ENCODE assay signal across 22 mouse cellular contexts in the genomic region with DNA sequence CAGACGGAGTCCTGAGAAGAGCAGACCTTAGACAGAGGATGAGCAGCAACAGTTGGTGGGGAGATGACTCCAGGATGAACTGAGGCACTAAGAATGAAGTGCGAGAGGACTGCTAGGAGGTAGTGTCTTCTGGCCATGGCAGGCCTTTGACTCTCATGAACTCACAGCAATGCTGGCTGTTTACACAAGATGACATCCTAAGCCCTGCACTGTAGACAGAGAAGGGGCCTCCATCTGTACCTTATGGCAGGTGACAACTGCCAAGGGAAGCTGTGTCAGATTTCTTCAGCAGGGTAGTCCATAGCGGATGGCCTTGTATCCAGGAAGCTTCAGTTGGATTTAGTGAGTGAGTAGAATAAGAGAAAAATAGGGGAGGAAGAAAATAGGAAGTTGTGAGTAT.
"Had no signal": no experiment of that assay in that cellular context is flagged by ENCODE, and none has a peak within 500 bp of the region (broad histone marks: within the 10 kb centered on the region; RNA-seq: fewer than 3 reads in every experiment).

No protein-coding gene starts in this region.

- H3K4me3 ChIP-seq: heart, embryonic 10.5 days; heart, embryonic 12.5 days; hindbrain, embryonic 12.5 days; intestine, embryonic 15.5 days; layer of hippocampus, adult 2 months; left cerebral cortex, adult 2 months; limb, embryonic 10.5 days; limb, embryonic 12.5 days; liver, embryonic 13.5 days; liver, embryonic 15.5 days had no signal

- H3K36me3 ChIP-seq: heart, embryonic 10.5 days; heart, embryonic 12.5 days; hindbrain, embryonic 12.5 days; intestine, embryonic 15.5 days; limb, embryonic 10.5 days; limb, embryonic 12.5 days; liver, embryonic 13.5 days; liver, embryonic 15.5 days had no signal

- H3K27me3 ChIP-seq: heart, embryonic 12.5 days; intestine, embryonic 15.5 days; limb, embryonic 12.5 days; liver, embryonic 13.5 days; liver, embryonic 15.5 days had no signal

- H3K27ac ChIP-seq: heart, embryonic 10.5 days; hindbrain, embryonic 12.5 days; hindbrain, embryonic 14.5 days; intestine, embryonic 15.5 days; layer of hippocampus, adult 2 months; limb, embryonic 10.5 days; limb, embryonic 12.5 days; liver, embryonic 13.5 days; liver, embryonic 15.5 days had no signal

- H3K9me3 ChIP-seq: heart, embryonic 10.5 days; heart, embryonic 12.5 days; hindbrain, embryonic 12.5 days; intestine, embryonic 15.5 days; limb, embryonic 10.5 days; limb, embryonic 12.5 days; liver, embryonic 13.5 days; liver, embryonic 15.5 days had no signal

- DNase-seq: gastrocnemius, postnatal 14 days; gastrocnemius, postnatal 36 days; heart, adult 18-20 months; heart, postnatal 10 days; heart, postnatal 36 days; kidney, adult 18-20 months; kidney, adult 8-10 months; kidney, postnatal 10 days; kidney, postnatal 25 days; kidney, postnatal 4 days; liver; liver, embryonic 13.5 days had no signal

- H3K4me1 ChIP-seq: heart, embryonic 10.5 days; heart, embryonic 12.5 days; intestine, embryonic 15.5 days; limb, embryonic 10.5 days; limb, embryonic 12.5 days; liver, embryonic 13.5 days; liver, embryonic 15.5 days had no signal
